Mouse (Mus musculus) cerebellum, adult 11 months (tissue): Measurements from ENCODE around the gene Gm45618.

Experiments
- DNase-seq: peaks from one replicate; pipeline ENCODE4 v3.0.0; 2022

Gene Gm45618

DNA sequence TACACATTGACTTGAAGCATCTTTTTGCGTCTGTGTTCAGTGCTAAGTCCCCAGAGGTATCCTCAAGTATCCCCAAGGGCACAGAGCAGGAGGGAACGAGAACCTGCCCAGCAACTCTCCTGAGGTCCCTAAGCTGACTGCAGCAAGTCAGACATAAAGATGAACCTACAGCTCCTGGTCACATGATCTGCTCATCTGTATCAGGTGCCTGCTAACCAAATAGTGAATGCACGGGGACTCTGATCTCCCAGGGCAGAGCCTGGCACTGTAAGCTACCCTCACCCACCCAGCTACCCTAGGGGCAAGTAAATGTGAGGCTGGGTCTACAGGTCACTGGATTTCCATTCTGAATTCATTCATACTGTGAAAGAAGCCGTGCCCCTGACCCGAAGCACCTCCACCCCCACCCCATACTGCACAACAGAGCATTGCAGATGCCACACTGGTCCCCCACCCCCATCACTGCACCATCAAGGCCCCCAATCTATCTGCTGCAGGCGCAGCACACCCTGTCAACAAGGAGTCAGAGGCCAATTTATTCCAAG is 26.8 kb downstream of the Gm45618 start:
- DNase-seq, result peak; percentile 28

DNA sequence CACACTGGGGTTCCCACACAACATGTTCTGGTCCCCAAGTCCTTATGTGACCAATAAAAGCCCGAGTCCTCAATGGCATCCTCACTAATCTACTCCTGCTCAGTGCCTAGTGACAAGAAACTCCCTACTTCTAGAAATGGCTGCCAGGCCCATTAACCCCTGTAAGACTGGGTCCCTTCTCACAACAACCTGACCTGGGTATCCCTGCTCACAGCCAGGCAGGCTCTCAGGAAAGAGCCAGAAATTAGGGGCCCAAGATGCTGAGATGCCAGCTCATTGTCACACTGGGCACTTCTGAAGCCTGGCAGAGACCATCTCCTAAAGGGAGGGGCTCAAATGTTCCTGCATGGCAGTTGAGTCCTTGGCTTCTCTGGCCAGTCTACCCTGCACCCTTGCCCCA is 27.5 kb downstream of the Gm45618 start:
- peak; percentile 33 for DNase-seq

DNA sequence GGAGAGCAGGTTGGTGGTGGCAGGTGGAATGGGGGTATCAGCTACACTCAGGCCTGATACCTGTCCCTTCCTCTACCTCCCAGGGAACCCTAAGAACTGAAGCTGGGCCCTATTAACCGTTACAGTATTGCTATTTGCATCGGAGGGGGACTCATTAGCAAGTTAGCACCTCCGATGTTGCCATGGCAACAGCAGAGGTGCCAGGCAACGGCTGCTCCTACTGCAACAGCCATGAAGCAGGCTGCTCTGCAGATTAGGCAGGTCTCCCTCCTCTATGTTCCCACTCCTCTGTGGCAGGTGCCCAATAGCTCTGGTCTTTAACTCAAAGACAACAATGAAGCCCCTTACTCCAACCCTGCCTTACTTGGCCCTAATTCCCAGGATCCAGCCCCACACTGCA is 28.7 kb downstream of the Gm45618 start:
- DNase-seq, result no peak

DNA sequence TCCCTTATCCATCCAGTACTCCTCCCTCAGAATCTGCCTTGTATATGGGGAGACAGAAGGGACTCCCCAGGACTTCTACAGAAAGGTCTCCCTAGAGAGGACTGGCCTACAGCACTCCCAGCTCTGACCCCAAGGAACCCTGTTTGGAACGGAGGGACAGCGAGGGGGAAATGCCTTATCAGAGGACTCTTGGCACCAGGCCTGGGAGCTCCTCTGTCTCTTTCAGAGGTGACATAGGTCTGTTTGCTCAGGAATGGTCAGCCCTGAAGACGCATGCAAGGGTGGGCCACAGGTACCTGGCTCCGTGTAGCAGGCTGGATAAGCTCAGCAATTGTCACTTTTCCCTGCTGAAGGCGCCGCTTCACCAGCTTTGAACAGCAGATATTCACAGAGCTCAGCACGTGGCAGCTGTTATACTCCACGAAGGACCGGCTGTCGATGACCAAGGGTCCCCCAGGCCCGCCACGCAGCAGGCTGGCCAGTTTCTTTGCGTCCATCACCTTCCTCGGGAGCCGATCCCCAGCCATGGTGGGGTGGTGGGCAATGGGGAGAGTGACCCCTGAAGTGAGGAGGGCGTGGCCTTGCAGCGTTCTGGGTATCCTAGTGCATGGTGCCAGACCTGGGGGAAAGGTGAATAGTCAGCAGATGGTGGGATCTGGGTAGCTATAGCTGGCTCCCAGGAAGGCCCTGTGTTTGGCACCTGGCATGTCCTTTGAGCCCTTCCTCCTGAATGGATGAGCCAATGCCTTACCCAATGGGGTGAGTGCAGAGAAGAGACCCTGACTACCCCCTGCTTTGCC is 30.7 kb downstream of the Gm45618 start:
- peak; percentile 38 for DNase-seq

DNA sequence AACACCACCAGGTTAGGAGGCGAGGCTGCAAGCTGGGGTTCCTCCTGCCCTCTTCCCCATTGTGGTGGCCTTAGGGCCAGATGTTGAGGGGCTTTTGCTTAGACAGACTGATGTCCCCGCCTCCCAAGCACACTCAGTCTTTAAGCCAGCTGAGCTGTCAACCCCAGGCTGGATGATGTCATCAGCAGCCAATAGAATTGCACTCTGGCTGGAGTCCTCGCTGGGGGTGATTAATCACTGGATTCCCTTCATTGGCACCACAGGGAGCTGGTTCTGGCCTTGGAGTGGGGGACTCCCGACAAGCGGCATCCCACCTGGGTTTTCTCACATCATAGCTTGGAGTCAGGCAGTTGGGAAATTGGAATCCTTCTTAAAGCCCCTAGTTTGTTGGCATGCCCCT is 31.6 kb downstream of the Gm45618 start:
- DNase-seq, result peak; percentile 34

DNA sequence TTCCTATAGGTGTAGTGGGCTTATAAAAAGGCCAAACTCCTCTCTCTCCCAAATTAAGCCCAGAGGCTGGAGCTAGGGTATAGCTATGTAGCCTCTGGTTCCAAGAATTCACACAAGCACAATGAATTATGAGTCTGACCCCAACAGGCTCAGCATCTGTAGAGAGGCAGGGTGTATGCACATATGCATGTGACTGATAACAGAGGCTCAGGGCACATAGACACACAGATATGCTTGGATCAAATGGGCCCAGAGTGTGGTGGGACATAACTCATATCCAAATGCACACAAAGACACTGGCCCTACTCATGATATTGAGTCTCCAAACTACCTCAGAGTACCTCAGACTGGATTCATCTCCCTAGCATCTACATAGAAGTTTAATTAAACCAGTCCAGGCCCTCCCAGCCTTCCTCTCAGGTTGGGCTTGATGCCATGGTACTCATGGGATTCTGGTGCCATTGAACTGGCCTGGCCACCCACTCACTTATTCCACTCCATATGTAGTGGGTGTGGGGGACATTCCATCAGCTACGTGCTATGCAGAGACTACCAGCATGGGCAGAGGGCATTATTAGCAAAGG is 33.4 kb downstream of the Gm45618 start:
- no peak for DNase-seq

DNA sequence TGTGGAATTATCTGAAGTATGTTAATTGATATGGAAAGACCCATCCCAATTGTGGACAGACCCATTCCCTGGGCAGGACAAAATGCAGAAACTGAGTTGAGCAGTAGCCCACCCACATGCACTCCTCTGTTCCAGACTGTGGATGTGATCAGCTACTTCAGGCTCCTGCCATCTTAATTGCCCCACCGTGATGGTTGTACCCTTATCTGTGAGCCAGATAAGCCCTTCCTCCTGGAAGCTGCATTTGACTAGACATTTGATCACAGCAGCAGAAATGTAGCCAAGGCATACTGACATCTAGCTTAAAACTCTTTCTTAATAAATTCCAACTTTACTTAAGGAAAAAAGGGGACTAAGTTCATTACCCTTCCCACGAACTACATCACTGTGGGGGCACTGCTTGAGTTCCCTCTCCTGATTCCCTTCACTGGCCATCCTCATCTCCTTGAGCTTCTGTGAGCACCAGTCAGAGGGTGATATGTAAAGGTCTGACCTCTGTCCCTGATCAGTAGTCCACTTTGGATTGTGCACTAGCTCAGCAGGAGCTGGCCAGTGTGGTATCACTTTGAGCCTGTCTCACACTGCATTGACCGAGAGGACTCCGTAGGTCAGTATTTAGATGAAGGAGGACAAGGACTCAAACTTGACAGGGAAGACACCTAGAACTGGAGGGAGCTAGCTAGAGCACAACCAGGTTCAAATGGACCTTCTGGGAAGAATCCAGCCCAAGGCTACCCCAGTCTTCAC is 34.2 kb downstream of the Gm45618 start:
- DNase-seq, result no peak

DNA sequence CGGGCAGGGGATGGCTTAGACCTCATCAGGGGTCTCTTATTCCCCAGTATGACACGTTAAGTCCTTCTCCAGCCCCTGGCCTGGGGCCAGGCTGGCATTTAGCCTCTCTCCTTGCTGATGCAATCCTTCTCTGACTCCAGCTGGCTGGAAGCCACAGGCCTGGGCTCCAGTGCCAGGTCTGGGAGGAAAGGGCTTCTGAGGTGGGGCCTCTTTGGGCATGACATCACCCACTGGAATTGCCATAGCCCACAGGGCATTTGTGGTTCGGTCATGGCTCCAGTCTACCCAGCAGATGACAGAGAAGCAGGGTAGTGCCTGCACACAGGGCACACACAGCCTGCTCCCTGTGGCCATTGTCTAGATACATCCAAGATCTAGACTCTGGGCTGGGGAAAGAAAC is 35.7 kb downstream of the Gm45618 start:
- peak; percentile 84 for DNase-seq

DNA sequence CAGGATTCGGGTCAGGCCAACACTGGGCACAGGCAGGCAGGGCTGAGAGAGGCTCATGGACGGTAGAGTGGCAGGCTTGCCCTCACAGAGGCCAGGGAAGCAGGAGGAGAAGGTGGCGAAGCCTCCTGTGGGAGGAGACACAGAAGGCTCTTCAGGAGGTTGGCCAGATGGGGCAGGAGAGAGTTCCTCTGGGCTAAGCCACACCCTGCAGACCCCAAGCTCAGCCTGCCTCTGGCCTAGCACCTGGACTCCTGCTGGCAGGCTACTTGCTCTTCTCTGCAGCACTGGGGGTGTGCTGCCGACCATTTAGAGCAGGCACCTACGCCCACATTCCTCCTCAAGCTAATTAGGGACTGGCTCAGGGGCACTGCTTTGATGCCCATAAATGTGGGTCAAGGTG is 36.1 kb downstream of the Gm45618 start:
- DNase-seq, result no peak

DNA sequence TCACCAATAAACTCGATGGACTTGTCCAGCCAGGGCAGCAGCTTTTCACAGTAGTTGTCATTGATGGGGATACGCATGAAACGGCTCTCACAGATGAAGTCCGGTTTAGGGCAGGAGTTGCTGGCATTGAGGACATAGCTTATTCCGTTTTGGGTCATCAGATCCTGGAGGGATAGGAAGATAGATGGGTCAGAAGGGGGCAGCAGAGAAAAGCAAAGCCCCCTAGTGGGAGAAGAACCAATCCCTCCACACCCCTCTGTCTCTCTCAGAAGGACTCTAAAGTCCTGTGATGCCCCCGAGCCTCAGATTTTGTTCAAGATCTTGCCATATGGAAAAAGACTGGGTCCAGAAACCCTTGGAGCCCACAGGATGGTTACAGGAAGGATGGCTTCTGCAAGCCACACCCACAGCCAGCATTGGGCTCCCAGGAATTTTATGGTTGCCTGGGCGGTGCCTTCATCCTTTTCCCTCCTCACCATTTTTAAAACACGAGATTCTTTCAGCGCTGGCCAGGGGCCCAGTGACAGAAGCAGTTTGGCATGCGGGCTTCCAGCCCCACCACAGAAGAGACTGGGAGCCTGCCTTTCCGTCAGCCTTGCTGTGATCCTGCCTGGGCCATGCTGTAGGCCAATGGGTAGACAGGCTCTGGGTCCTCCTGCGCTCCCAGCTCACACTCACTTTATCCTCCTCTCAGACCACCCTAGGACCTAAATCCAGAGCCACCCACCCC is 36.8 kb downstream of the Gm45618 start:
- DNase-seq, result peak; percentile 40

DNA sequence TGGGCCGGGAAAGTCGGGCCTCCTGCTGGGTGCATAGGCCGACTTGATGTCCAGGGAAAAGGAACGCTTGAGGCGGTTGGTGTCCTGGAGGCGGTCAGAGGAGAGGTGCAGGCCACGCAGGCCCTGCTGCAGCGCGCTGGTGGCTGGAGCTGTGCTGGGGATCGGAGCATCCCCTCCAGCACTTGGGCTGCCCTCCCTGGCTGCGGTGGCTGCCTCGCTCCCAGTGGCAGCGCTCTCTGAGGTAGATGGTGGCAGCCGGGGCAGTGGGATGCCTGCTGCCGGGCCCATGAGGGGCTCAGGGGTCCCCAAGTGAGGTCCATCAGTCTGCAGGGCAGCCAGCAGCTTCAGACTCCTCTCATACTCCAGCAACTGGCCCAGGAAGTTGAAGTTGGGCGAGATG is 37.9 kb downstream of the Gm45618 start:
- no peak for DNase-seq

DNA sequence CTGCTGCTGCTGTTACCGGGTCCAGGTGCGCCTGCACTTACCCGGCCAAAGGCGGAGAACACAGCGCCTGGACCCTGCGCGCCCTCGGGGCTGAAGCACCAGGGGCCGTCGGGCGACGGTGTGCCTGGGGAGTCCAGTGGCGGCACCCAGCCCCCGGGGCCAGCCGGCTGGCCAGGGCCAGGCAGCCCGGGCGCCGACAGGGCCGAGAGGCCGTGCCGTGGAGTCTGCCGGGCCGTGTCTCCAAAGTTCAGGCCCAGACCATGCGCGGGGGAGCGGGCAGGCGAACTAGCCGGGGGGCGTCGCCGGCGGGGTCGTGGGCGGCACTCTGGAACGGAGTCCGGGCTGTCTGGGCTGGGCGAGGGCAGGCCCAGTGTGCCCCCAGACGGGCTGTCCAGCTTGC is 38.4 kb downstream of the Gm45618 start:
- DNase-seq, result no peak

DNA sequence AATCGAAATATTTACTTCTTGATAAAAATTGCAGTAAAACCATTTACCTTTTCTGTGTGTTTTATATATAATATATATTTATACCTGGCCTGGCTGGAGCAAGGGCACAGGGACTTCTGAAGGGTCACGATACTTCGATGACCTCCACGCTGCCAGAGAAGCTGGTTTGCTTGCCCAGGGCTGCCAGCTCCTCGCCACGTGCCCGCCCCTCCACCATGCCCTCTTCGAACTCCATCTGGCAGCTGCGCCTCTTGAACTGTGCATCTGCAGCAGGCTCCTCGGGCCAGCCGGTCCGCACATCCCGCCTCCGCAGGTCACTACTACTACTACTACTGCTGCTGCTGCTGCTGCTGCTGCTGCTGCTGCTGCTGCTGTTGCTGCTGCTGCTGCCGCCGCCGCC is 38.8 kb downstream of the Gm45618 start:
- DNase-seq, result peak; percentile 29

DNA sequence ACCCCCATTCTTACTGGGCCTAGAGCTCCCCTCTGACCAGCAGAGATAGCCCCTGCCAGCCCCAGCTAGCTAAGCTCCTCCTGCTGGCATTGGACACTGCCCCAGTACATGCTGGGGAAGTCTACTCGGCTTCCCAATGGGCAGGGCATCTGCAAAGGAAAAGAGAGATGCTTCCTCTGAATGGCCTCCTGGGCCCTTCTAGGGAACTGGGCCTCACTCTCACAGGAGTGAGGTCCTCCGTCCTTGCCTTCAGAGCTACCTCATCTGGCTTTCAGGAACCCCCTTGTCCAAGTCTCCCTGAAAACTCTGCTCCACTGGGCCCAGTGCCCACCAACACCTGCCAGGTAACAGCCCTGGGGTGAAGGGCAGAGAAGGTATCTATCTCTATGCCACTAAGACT is 39.7 kb downstream of the Gm45618 start:
- peak; percentile 25 for DNase-seq

DNA sequence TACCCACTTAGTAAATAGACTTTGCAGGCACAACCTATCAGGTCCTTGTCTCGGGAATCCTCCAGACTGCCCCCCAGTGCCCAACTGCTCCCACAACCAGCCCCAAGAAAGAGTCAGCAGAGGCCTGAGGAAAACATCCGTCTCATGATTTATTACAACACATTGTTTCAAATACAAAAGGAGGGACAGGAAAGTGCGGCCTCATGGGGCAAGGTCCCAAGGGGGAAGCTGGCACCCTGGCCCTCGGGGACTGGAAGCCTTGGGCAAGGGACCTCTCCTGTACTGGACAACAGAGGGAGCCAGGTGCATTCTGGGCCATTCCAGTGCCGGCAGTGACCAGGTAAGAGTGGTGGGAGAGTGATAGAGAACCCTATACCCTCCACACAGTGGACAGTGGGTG is 41.2 kb downstream of the Gm45618 start:
- DNase-seq, result no peak

DNA sequence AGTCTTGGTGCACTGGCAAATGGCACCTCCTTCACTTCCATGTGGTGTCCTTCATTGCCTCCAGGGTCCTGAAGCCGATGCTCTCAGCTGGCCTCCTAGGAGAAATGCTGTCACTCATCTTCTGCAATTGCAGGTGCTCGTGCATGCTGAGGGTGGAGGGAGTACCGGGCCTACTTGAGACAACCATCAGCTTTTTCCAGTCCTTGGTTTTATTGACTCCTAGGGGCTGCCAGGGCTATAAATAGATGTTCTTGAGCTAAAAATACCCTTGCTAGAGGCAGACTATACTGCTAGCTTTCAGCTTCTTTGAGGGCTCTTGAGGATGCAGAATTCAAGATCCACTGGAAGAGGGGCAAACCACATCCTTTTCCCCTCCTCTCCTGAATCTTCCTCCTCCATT is 43.4 kb downstream of the Gm45618 start:
- no peak for DNase-seq

DNA sequence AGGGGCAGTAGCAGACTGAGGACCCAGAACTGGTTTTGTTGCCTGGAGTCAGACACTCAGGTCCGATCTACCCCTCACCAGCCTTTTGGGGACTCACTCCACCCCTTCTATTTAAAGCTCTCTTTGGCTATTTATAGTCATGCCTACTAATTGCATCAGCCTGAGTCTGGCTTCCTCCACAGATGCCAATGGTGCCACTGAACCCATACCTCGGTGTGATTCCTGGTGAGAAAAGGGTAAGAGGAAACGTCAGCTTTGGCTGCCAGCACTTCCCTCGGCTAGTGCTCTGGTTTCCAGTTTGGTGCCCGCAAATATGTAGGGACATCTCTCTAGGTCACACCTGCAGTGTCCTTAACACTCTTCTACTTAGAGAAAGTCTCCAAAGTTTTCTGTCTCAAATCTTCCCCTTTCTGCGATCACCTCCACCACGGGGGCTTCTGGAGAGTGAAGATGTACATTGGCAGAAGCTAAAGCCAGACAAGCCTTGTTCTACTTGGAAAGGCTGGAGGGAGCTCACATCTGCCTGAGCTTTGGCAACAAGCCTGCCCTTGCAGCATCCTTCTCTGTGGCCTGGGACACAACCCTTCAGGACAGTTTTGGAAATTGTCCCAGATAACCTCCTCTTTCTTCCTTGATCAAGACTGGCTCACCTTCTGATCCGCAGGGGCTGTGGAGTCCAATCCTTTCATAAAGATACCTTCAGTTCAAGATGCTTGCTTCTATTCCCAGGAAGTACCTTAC is 46.2 kb downstream of the Gm45618 start:
- DNase-seq, result no peak

DNA sequence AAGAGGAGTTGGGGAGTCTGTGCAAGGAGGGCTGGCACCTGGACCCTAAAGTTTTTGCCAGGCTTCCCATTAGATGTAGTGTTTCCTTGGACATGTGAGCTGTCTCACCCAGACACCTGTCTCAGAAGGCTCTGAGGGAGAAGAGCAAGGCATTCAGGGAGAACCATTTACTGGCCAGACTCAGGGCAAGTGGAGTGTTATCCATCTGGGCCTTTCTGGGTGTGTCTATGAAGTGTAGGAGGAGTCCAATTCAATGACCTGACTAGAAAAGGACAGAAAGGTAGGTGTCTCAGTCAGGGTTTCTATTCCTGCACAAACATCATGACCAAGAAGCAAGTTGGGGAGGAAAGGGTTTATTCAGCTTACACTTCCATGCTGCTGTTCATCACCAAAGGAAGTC is 48.8 kb downstream of the Gm45618 start:
- DNase-seq, result no peak

DNA sequence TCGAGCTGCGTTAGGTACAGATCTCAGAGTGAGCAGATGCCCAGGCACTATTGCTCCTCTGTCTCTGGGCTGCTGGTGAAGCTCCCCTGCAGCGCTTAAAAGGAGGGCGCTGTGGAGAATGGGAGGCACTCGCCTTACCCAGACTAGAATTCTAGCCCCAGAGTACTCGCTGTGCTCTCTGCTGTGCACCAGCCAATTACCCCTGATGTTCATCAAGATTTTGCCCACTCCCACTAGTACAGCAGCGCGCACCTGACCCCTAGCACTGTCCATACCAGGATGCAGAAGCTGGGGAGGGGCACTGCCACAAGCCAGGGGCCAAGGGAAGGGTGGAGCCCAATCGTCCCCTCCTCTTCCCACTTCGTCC is 49.3 kb downstream of the Gm45618 start:
- no peak for DNase-seq

DNA sequence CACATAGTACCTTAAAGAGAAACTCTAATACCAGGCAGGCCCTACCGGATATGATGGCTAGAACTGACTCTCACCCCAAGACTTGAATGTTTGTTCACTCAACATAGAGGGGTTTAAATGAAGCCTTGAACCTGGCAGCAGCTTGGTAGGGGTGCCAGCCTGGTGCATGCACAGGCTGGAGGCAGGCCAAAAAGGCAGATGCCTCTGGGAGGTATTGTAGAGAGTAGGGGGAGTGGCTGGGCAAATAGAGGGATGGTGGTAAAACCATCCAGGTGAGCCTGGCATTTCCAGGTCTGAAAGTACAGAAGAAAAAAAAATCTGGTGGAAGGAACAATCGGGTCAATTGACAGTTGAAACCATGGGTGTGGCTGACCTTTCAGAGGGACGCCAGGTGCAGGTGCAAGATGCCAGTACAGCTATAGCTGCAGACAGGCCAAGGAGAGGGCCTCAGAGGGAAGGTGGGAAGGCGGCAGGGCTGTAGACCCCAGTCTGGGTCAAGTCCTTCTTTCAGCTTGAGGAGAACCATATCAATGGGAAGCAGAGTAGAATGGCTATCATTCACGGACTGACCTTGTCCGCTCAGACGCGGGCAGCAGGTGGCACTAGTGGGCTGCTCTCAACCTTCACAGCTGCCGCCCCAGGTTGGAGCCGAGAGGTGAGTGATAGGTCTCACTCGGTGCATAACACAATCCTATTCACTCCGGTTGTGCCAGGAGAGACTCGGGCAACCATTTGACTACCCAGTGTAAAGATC is 49.9 kb downstream of the Gm45618 start:
- DNase-seq, result peak; percentile 81
